Mouse (Mus musculus): ENCODE results near the gene Cfap77.

The Cfap77 gene

GRCm38 (mm10) chr2:29054991-29055390 lies at the start of gene Cfap77:
TSS of gene Cfap77 (minus strand) at chr2:29055066.
- no peak; the same call in 1 of the 2 replicates for TF ChIP-seq GATA4 (IDR thresholded peaks at IDR 0.05; ENCODE audit: insufficient replicate concordance, low read length)

GRCm38 (mm10) chr2:29100822-29101534 lies 46.1 kb upstream of the Cfap77 start:
- TF ChIP-seq GATA4 (IDR thresholded peaks at IDR 0.05; ENCODE audit: insufficient replicate concordance, low read length), result no peak

- TF ChIP-seq GATA4 (IDR thresholded peaks at IDR 0.05; ENCODE audit: insufficient replicate concordance, low read length), result no peak
Measured at GRCm38 (mm10) chr2:29099646-29100045, 44.8 kb upstream of the Cfap77 start.

- no peak for TF ChIP-seq GATA4 (IDR thresholded peaks at IDR 0.05; ENCODE audit: insufficient replicate concordance, low read length)
Measured at GRCm38 (mm10) chr2:29098786-29099185, 43.9 kb upstream of the Cfap77 start.

- TF ChIP-seq GATA4 (IDR thresholded peaks at IDR 0.05; ENCODE audit: insufficient replicate concordance, low read length), result no peak
Measured at GRCm38 (mm10) chr2:29097465-29097864, 42.6 kb upstream of the Cfap77 start.

GRCm38 (mm10) chr2:29096751-29097150 lies 41.9 kb upstream of the Cfap77 start:
- TF ChIP-seq GATA4 (IDR thresholded peaks at IDR 0.05; ENCODE audit: insufficient replicate concordance, low read length), result no peak

- no peak for TF ChIP-seq GATA4 (IDR thresholded peaks at IDR 0.05; ENCODE audit: insufficient replicate concordance, low read length)
Measured at GRCm38 (mm10) chr2:29095674-29096073, 40.8 kb upstream of the Cfap77 start.

GRCm38 (mm10) chr2:29086026-29086425 lies 31.2 kb upstream of the Cfap77 start:
- no peak for TF ChIP-seq GATA4 (IDR thresholded peaks at IDR 0.05; ENCODE audit: insufficient replicate concordance, low read length)

- TF ChIP-seq GATA4 (IDR thresholded peaks at IDR 0.05; ENCODE audit: insufficient replicate concordance, low read length), result no peak
Measured at GRCm38 (mm10) chr2:29081965-29082364, 27.1 kb upstream of the Cfap77 start.

GRCm38 (mm10) chr2:29076226-29076625 lies 21.4 kb upstream of the Cfap77 start:
- TF ChIP-seq GATA4 (IDR thresholded peaks at IDR 0.05; ENCODE audit: insufficient replicate concordance, low read length), result no peak

GRCm38 (mm10) chr2:29075331-29076070 lies 20.6 kb upstream of the Cfap77 start:
- TF ChIP-seq GATA4 (IDR thresholded peaks at IDR 0.05; ENCODE audit: insufficient replicate concordance, low read length), result no peak

- TF ChIP-seq GATA4 (IDR thresholded peaks at IDR 0.05; ENCODE audit: insufficient replicate concordance, low read length), result no peak
Measured at GRCm38 (mm10) chr2:29074676-29075075, 19.8 kb upstream of the Cfap77 start.

GRCm38 (mm10) chr2:29066410-29066809 lies 11.5 kb upstream of the Cfap77 start:
- no peak for TF ChIP-seq GATA4 (IDR thresholded peaks at IDR 0.05; ENCODE audit: insufficient replicate concordance, low read length)

- no peak for TF ChIP-seq GATA4 (IDR thresholded peaks at IDR 0.05; ENCODE audit: insufficient replicate concordance, low read length)
Measured at GRCm38 (mm10) chr2:29065796-29066195, 10.9 kb upstream of the Cfap77 start.

- TF ChIP-seq GATA4 (IDR thresholded peaks at IDR 0.05; ENCODE audit: insufficient replicate concordance, low read length), result no peak
Measured at GRCm38 (mm10) chr2:29060135-29060597, 5.3 kb upstream of the Cfap77 start, which contains the start of gene Ttf1. TSS of gene Ttf1 (plus strand) at chr2:29060262.

GRCm38 (mm10) chr2:29054545-29054935 lies 326 bp downstream of the Cfap77 start:
- no peak for TF ChIP-seq GATA4 (IDR thresholded peaks at IDR 0.05; ENCODE audit: insufficient replicate concordance, low read length)

Data from liver, adult (tissue).